Mouse (Mus musculus): ENCODE results near the gene Mal.

The Mal gene

DNA sequence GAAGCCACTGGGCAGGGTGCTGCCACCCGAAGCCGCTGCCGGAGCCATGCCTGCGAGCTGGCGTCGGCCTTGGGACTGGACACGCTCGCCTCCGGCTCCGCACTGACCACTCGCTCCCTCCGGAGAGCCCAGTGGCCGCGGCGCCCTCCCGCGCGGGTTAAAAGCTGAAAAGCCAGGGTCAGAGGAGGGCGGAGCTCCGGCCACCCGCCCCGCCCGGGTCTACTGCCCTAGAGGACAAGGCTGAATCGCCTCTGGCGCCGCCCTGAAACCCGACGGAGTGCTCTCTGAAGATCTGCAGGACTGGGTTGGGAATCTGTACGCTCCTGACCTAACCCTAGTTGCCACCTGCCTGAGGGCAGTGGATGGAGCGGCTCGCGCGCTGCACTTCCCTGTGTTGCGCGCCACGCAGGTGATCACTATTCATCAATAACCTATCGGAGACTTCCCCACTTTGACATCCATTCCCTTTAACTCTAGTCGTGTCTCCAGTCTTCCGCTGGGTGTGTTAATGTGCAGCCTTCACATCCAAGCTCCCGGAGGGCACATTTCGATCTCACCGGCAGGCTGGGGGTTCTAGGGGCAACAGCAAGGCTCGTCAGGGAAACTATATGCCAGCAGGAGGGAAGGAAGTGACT is at the start of gene Mal:
Gene Mal, minus strand, starts transcription at position 610 of the 635 bp plus-strand sequence.
- peak; percentile 7 to 24 for DNase-seq (ENCODE audit: low spot score in 2 of 2)

GRCm38 (mm10) chr2:127705267-127705666 is 48.8 kb upstream of the Mal start:
- no peak for DNase-seq (ENCODE audit: low spot score in 2 of 2)

DNA sequence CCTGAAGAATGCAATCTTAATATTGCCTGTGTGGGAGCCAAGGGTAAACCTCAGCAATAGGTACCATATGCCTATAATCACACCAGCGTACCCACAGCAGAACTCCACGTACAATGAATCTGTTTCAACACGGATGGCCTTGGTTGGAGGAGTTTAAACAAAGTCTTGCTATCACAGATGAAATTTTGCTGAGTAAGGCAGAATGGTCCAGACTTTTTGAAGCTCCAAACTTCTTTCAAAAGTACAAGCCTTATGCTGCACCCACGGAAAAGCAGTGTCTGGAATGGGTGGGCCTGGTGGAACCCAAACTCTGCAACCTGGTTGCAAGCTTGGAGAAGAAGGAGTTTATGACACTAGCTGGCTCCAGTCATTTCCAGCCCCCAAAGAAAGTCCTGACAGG is 32.7 kb upstream of the Mal start:
- no peak for DNase-seq (ENCODE audit: low spot score in 2 of 2)

GRCm38 (mm10) chr2:127683687-127684331 is 27.3 kb upstream of the Mal start:
- peak; percentile 32 to 35 for DNase-seq (ENCODE audit: low spot score in 2 of 2)

DNA sequence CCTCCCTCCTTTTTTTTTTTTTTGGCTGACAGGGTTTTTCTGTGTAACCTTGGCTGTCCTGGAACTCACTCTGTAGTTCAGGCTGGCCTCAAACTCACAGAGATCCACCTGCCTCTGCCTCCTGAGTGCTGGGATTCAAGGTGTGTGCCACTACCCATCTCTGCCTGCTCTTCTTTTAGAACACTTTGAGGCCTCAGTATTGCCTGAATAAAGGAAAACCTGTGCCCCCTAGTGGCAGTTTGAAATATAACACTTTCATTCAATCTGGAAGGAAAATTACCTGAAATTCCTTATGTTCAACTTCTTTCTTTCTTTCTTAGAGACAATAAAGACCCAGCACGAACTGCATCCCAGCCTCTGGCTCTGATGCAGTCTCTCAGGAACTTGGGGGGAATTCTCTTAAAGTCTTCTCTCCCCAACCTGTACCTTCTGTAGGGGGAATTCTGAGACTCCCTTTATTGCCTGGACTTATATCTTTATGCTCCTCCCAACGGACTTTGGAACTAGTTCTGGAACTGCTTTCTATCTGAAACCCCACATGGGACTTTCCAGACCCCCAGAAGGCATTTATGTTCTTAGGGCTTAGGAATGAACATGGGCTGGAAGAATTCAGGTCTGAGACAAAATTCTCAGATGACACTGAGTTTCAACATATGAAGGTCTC is 11.5 kb upstream of the Mal start:
- no peak for DNase-seq (ENCODE audit: low spot score in 2 of 2)

GRCm38 (mm10) chr2:127667015-127667414 is 10.5 kb upstream of the Mal start:
- DNase-seq (ENCODE audit: low spot score in 2 of 2): no peak

DNA sequence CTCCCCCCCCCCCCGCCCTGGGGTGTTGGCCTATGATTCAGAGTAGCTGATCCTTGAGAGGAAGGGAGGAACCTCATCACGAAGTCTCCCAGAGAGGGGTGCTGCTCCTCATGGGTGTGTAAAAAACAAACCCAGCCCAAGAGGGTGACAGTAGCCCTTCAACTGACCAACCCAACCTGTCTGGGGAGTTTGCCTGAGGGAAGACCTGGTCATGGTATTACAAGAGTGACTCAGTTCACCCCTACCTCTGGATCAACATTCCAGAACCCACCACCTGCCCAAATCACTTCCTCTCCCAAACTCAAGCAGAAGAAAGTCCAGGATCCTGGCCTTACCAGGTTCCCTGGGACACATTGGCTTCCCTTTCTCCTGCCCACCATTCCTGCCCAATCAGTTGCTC is 6.2 kb upstream of the Mal start:
- no peak for DNase-seq (ENCODE audit: low spot score in 2 of 2)

DNA sequence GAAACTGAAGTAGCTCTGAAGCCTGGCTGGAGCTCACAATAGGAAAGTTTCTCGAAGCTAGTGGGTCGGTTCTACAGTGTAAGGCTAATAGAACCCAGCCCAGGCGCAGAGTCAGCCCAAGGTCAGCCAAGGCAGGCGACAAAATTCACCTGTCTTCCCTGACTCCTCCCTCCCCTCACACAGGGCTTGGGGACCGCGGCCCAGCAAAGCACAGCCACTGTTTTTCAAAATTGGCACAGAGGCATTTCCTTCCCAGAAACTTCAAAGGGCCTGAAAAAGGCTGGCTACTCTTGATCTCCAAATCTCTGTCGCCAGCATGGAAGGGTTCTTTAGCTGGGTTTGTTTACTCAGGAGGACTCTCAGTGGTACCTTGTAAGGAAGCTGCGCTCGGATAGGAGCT is 1.1 kb downstream of the Mal start:
- DNase-seq (ENCODE audit: low spot score in 2 of 2): no peak

DNA sequence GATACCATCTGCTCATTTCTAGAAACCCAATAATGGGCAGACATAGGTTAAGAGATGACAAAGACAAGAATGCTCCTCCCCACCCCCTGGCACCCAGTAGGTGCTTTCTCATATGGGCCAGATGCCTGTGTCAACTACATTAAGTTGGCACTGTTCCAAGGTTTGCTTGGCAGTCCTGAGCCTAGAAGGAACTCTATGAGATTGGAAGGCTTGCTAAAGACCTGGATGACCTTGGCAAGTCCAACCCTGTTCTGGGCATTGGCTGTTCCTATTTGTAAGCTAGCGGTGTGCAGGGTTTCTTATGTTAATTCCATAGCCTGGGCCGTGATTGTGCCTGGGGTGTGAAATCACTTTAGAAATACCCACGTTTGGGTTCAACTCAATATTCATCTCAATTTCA is 1.7 kb downstream of the Mal start:
- DNase-seq (ENCODE audit: low spot score in 2 of 2): no peak

DNA sequence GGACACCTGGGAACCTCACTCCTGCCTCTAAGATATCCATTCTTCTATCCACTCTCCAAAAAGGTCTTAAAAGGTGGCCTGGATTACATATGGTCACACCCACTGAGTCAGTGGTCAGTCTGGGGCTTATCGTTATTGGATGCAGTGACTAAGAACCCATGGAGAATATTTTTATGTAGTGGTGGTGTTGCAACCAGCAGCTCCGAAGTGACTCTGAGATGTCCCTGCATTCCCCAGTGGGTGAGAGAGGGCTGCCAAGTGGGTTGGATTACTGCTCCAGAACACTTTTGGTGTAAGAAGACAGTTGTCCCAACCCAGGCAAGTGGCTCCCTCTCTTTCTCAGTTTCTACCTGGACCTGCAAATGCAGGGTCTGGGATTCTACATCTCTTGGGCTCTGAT is 3.7 kb downstream of the Mal start:
- no peak for DNase-seq (ENCODE audit: low spot score in 2 of 2)

DNA sequence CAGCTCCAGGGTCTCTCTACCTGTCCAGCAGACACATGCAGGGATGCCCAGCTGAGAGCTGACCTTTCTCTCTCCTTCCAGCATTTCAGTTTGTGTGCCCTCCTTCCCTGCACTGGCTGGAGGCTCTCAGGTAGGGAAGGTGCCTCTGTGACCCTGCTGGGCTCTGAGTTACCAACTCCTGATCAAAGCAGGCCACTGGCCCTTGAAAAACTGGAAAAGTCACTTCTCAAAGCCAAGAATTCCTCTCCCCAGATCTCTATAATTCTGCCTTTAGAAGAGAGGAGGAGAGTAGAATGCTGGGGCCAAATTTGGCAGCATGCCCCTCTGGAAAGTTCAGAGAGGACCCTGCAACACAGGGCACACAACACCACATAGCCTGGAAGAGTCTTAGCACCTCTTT is 4.2 kb downstream of the Mal start:
- no peak for DNase-seq (ENCODE audit: low spot score in 2 of 2)

DNA sequence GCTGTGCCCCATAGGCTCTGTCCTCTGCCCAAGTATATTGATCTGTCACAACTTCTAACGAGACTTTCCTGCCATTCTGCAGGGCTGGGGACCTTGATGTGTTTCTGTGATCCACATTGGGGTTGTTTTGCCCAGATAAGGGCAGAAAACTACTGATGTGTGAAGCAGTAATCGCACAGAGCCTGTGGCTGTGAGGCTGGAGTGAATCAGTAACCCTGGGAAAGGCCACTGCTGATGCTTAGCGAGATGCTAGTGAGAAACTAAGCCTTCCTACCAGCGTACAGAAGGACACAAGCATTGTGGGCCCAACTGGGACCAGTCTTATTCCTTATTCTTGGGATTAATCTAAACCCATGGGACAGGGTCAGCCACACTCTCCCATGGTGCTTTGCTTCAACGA is 4.9 kb downstream of the Mal start:
- no peak for DNase-seq (ENCODE audit: low spot score in 2 of 2)

GRCm38 (mm10) chr2:127649921-127650320 is 6.6 kb downstream of the Mal start:
- no peak for DNase-seq (ENCODE audit: low spot score in 2 of 2)

DNA sequence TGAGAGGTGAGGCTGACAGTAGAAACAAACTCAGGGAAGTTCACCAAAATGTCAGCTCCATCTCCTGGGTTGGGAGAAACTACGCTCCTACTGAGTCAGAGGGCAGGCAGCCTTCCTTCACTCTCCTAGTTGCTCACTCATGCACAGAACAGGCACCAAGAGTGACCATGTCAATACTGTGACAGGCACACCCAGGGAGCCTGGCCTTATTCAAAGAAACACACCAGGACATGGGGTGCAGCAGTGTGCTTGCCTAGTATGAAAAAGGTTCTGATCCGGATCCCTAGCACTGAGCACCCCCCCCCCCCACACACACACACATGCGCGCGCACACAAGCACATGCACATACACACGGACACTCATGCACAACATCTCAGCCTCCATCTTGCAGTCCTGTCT is 8.3 kb downstream of the Mal start:
- no peak for DNase-seq (ENCODE audit: low spot score in 2 of 2)

DNA sequence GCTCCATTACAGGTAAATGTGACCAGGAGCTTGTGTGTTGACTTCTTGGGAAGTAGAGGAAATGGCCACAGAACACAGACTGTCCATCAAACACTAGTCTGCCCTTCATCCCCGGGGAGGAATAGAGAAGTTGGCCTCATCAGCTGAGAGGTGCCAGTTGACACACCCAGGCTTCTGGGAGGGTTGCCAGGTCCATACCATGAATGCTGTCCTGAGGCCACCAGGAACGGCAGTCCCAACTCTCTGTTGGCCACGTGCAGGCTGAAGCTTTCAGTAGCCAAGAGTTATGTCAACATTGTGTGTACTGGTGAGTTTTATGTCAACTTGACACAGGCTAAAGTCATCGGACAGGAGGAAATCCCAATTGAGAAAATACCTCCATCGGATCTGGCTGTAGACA is 9.6 kb downstream of the Mal start:
- DNase-seq (ENCODE audit: low spot score in 2 of 2): no peak

DNA sequence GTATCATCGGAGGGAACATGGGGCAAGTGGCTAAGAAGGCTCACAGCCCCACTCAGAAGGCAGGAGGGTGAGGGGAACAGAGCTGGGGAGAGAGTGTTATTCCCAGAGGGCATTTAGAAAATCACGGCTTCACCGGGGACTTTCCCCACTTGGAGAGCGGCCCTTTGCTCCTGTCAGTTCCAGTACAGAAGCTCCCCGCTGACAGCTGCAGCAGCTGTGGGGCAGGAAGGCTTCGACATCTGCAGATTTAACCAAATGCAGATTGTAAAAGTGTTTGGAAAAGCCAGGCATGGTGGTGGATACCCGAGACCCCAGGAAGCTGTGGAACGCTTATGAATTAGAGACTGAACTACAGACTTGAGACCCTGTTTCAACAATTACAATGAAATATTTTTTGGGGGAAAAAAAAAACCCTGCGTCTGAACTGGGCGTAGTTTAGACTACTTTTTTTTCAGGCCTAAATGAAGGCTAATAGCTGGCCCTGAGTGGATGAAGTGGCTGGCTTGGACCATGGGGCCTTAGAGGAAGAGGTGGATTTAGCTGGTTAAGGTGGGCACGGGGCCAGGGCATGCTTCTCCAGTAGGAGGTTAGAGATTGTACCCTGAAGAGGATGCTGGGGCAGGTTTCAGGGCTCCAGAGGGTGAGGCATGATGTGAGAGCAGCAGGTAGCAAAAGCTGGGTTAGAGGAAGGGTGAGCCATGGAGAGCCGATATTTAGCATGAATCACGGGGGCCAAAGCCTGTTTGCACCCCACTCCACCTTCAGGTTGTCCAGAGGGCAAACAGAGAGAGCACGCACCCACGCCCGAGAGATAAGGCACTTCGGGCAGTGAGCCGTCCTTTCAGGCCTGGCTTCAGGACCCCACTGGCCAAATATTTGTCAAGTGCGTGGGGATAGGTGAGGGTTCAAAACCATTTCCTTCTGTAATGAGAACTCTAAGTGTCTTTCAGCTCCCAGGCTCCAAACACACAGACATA is 12.5 kb downstream of the Mal start:
- DNase-seq (ENCODE audit: low spot score in 2 of 2): no peak

DNA sequence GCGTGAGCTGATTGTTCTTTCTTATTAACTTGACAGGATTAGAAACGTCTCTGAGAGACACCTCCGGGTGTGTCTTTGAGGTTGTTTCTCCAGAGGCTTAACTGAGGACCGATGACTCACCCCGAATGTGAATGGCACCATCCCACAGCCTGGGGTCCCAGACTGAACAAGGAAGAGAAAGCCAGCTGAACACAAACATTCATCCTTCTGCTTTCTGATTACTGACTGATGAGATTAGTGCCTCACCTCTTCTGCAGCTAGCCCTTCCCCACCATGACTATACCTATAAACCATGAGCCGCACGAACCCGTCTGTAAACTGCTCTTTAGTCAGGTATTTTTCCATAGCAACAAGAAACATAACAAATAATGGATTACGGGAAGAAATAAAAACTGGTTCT is 17.5 kb downstream of the Mal start:
- DNase-seq (ENCODE audit: low spot score in 2 of 2): no peak

GRCm38 (mm10) chr2:127635581-127635980 is 20.9 kb downstream of the Mal start:
- DNase-seq (ENCODE audit: low spot score in 2 of 2): no peak

GRCm38 (mm10) chr2:127632601-127633000 is 23.9 kb downstream of the Mal start:
- no peak for DNase-seq (ENCODE audit: low spot score in 2 of 2)

GRCm38 (mm10) chr2:127627990-127628570 is 28.4 kb downstream of the Mal start:
- DNase-seq (ENCODE audit: low spot score in 2 of 2): no peak

DNA sequence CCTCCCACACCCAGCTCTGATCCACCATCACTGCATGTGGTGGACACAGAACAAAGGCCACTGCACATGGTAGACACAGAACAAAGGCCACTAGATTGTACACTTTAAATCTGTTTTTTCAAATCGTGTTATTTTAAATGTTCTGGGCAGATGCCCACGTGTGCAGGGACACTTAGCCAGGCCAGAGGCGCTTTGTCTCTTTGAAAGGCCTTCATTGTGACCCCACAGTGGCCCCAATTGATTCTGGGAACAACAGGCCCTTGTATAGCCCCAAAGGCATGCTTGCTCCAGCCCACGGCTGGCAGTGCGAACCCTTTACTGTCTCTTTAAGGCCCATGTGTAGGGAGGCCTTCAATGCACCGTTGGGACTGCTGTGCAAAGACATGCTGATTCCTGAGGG is 29.1 kb downstream of the Mal start:
- DNase-seq (ENCODE audit: low spot score in 2 of 2): peak in 1 of 2 experiments; percentile 37

GRCm38 (mm10) chr2:127625659-127626058 is 30.8 kb downstream of the Mal start:
- no peak for DNase-seq (ENCODE audit: low spot score in 2 of 2)
